Mouse (Mus musculus): ENCODE data around the gene Adcy3. TPM values are rescaled to one million over a fixed set of nuclear protein-coding genes. Genes with fewer than 3 reads are reported as not detected.

Gene Adcy3
- 10 to 100 TPM in 1 of 2 experiments, 1 to 10 TPM in 1; 7.1 to 20.2 TPM for total RNA-seq (2021)

- intact Hi-C loops (cut with DNase I): no loop called here
- DNase-seq: peak; percentile 61 to 63
Observed at GRCm38 (mm10) chr12:4132941-4133846, at the start of gene Adcy3. Gene Adcy3 (plus strand): TSS chr12:4133103.

GRCm38 (mm10) chr12:4083441-4083840 is 49.5 kb upstream of the Adcy3 start:
- DNase-seq: no peak
- intact Hi-C loops (cut with DNase I): loop anchor here (5.0 kb wide), 1 partner anchor 421 kb away; no protein-coding TSS in a partner anchor

- peak; percentile 82 to 89 for DNase-seq
- intact Hi-C loops (cut with DNase I): loop anchor here (1.0 kb wide), 2 partner anchors 101 to 441 kb away; no protein-coding TSS in a partner anchor
Observed at GRCm38 (mm10) chr12:4107383-4107782, 25.5 kb upstream of the Adcy3 start.

- no peak for DNase-seq
- intact Hi-C loops (cut with DNase I): no loop called here
Observed at GRCm38 (mm10) chr12:4116132-4116531, 16.8 kb upstream of the Adcy3 start.

GRCm38 (mm10) chr12:4117136-4117535 is 15.8 kb upstream of the Adcy3 start:
- intact Hi-C loops (cut with DNase I): no loop called here
- no peak for DNase-seq

GRCm38 (mm10) chr12:4117579-4117978 is 15.3 kb upstream of the Adcy3 start:
- DNase-seq: no peak
- intact Hi-C loops (cut with DNase I): no loop called here

- no peak for DNase-seq
- intact Hi-C loops (cut with DNase I): no loop called here
Observed at GRCm38 (mm10) chr12:4127346-4127745, 5.6 kb upstream of the Adcy3 start.

GRCm38 (mm10) chr12:4133847-4134212 is 927 bp downstream of the Adcy3 start:
- intact Hi-C loops (cut with DNase I): no loop called here
- no peak for DNase-seq

- DNase-seq: no peak
- intact Hi-C loops (cut with DNase I): no loop called here
Observed at GRCm38 (mm10) chr12:4143179-4143578, 10.3 kb downstream of the Adcy3 start.

GRCm38 (mm10) chr12:4150936-4151335 is 18.0 kb downstream of the Adcy3 start:
- intact Hi-C loops (cut with DNase I): no loop called here
- no peak for DNase-seq

- intact Hi-C loops (cut with DNase I): no loop called here
- DNase-seq: peak; percentile 39 to 51
Observed at GRCm38 (mm10) chr12:4151969-4152368, 19.1 kb downstream of the Adcy3 start.

GRCm38 (mm10) chr12:4157466-4157865 is 24.6 kb downstream of the Adcy3 start:
- DNase-seq: peak; percentile 29 to 43
- intact Hi-C loops (cut with DNase I): no loop called here

GRCm38 (mm10) chr12:4158179-4158578 is 25.3 kb downstream of the Adcy3 start:
- intact Hi-C loops (cut with DNase I): no loop called here
- no peak for DNase-seq

- no peak for DNase-seq
- intact Hi-C loops (cut with DNase I): no loop called here
Observed at GRCm38 (mm10) chr12:4158868-4159632, 26.1 kb downstream of the Adcy3 start.

- no peak for DNase-seq
- intact Hi-C loops (cut with DNase I): no loop called here
Observed at GRCm38 (mm10) chr12:4160322-4160721, 27.4 kb downstream of the Adcy3 start.

- DNase-seq: no peak
- intact Hi-C loops (cut with DNase I): no loop called here
Observed at GRCm38 (mm10) chr12:4162886-4163285, 30.0 kb downstream of the Adcy3 start.

- intact Hi-C loops (cut with DNase I): no loop called here
- no peak for DNase-seq
Observed at GRCm38 (mm10) chr12:4166970-4167369, 34.1 kb downstream of the Adcy3 start.

- intact Hi-C loops (cut with DNase I): no loop called here
- no peak for DNase-seq
Observed at GRCm38 (mm10) chr12:4169058-4169457, 36.2 kb downstream of the Adcy3 start.

- no peak for DNase-seq
- intact Hi-C loops (cut with DNase I): no loop called here
Observed at GRCm38 (mm10) chr12:4169622-4170021, 36.7 kb downstream of the Adcy3 start.

GRCm38 (mm10) chr12:4173108-4173790 is 40.3 kb downstream of the Adcy3 start:
- intact Hi-C loops (cut with DNase I): no loop called here
- DNase-seq: no peak

GRCm38 (mm10) chr12:4178839-4179238 is 45.9 kb downstream of the Adcy3 start:
- DNase-seq: no peak
- intact Hi-C loops (cut with DNase I): no loop called here

Data from heart, postnatal 10 days (tissue).